Mouse (Mus musculus): Measurements from ENCODE around the gene Mfsd2b.
"Not testable (repeated sequence)": the region's sequence is repeated elsewhere in the genome, so short reads cannot be mapped to it uniquely, and the experiment has no call there.

Gene Mfsd2b

GRCm38 (mm10) chr12:4874161-4874927 is at the start of gene Mfsd2b:
TSS of gene Mfsd2b (minus strand) at chr12:4874359.
- DNase-seq (ENCODE audit: low read depth) = peak; percentile 85

- DNase-seq (ENCODE audit: low read depth) = no peak
Measured at GRCm38 (mm10) chr12:4917805-4918591, 43.8 kb upstream of the Mfsd2b start.

GRCm38 (mm10) chr12:4916994-4917804 is 43.0 kb upstream of the Mfsd2b start, which contains the start of gene Atad2b:
TSS of gene Atad2b (plus strand) at chr12:4917353.
- peak; percentile 91 for DNase-seq (ENCODE audit: low read depth)

- no peak for DNase-seq (ENCODE audit: low read depth)
Measured at GRCm38 (mm10) chr12:4914944-4915343, 40.8 kb upstream of the Mfsd2b start.

- DNase-seq (ENCODE audit: low read depth) = no peak
Measured at GRCm38 (mm10) chr12:4914441-4914840, 40.3 kb upstream of the Mfsd2b start.

- no peak for DNase-seq (ENCODE audit: low read depth)
Measured at GRCm38 (mm10) chr12:4911716-4912115, 37.6 kb upstream of the Mfsd2b start.

- not testable (repeated sequence) for DNase-seq (ENCODE audit: low read depth)
Measured at GRCm38 (mm10) chr12:4910496-4910895, 36.3 kb upstream of the Mfsd2b start.

GRCm38 (mm10) chr12:4908391-4908790 is 34.2 kb upstream of the Mfsd2b start:
- no peak for DNase-seq (ENCODE audit: low read depth)

GRCm38 (mm10) chr12:4906951-4907906 is 33.1 kb upstream of the Mfsd2b start, which contains the start of gene Ubxn2a:
TSS of gene Ubxn2a (minus strand) at chr12:4907705.
- peak; percentile 86 for DNase-seq (ENCODE audit: low read depth)

- DNase-seq (ENCODE audit: low read depth) = no peak
Measured at GRCm38 (mm10) chr12:4906476-4906875, 32.3 kb upstream of the Mfsd2b start.

- DNase-seq (ENCODE audit: low read depth) = no peak
Measured at GRCm38 (mm10) chr12:4905946-4906345, 31.8 kb upstream of the Mfsd2b start.

- DNase-seq (ENCODE audit: low read depth) = no peak
Measured at GRCm38 (mm10) chr12:4898024-4898423, 23.9 kb upstream of the Mfsd2b start.

GRCm38 (mm10) chr12:4889891-4890290 is 15.7 kb upstream of the Mfsd2b start:
- no peak for DNase-seq (ENCODE audit: low read depth)

- DNase-seq (ENCODE audit: low read depth) = no peak
Measured at GRCm38 (mm10) chr12:4889251-4889650, 15.1 kb upstream of the Mfsd2b start.

GRCm38 (mm10) chr12:4888739-4889138 is 14.6 kb upstream of the Mfsd2b start:
- DNase-seq (ENCODE audit: low read depth) = no peak

GRCm38 (mm10) chr12:4886581-4886980 is 12.4 kb upstream of the Mfsd2b start:
- DNase-seq (ENCODE audit: low read depth) = not testable (repeated sequence)

- DNase-seq (ENCODE audit: low read depth) = no peak
Measured at GRCm38 (mm10) chr12:4885062-4885461, 10.9 kb upstream of the Mfsd2b start.

- DNase-seq (ENCODE audit: low read depth) = no peak
Measured at GRCm38 (mm10) chr12:4882086-4882485, 7.9 kb upstream of the Mfsd2b start.

- no peak for DNase-seq (ENCODE audit: low read depth)
Measured at GRCm38 (mm10) chr12:4879048-4879447, 4.9 kb upstream of the Mfsd2b start.

GRCm38 (mm10) chr12:4878296-4878783 is 4.2 kb upstream of the Mfsd2b start:
- no peak for DNase-seq (ENCODE audit: low read depth)

- DNase-seq (ENCODE audit: low read depth) = no peak
Measured at GRCm38 (mm10) chr12:4875623-4876022, 1.5 kb upstream of the Mfsd2b start.
